Mouse (Mus musculus) MEL-GATA-1-ER (cell line): ENCODE measurements around the gene Sec24d.

ENCODE experiments used
- DNase-seq: peaks from one replicate; pipeline ENCODE4 v3.0.0-alpha.2; 2012; ENCODE audit warnings: low read depth; ENCODE audit errors: extremely low read depth

The Sec24d gene

DNA sequence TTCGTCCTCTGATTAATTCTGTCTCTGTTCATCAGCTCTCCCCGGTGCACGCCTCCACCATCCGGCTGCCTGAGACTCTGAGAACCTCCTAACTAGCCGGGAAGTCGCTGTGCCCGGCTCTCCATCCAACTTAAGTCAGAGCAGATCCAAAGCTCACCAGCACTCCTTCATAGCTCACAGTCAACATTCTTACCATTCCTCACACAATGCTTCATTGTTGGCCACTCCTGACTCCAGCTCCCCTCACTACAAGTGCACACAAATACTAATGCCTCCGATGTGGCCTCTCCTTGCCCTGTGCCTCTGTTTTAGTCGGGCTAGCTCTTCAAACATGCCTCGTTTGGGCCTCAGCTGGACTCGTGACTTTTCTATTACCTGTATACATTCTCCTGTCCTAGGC, 29.4 kb downstream of the Sec24d start:
- no peak for DNase-seq

DNA sequence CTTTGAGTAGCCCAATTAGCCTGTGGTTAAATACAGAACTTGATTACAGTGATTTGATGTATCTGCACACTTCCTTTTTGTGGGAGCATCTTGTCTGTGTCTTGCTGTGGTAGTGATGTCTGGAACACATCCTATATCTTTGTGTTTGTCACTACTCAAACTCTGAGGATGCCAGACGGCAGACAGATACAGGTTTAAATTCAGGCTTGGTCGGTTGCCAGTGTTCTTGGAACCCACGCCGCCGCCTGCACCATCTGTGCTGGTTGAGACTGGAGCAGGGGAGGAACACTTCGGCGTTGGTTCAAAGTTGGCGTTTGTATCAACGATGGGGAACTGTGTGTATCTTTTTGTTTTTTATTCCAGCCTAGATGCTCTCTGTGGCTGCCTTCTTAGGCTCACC, 31.0 kb downstream of the Sec24d start:
- DNase-seq = no peak

GRCm38 (mm10) chr3:123301521-123301920, 34.3 kb downstream of the Sec24d start:
- no peak for DNase-seq

DNA sequence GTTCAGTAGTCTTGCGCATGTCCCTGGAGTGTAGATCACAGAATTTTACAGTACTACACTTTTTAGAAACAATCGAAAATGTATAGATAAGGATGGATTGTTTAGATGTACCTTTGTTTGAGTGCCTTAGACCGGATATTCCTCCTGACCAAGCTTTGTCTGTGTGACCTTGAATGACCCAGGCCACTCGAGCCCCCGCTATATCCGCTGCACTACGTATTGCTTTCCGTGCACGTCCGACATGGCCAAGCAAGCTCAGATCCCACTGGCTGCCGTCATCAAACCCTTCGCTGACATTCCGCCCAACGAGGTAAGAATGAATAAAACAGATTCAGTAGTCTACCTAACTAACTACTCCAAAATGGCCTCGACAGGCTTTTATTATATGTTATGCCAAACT, 38.4 kb downstream of the Sec24d start:
- no peak for DNase-seq

DNA sequence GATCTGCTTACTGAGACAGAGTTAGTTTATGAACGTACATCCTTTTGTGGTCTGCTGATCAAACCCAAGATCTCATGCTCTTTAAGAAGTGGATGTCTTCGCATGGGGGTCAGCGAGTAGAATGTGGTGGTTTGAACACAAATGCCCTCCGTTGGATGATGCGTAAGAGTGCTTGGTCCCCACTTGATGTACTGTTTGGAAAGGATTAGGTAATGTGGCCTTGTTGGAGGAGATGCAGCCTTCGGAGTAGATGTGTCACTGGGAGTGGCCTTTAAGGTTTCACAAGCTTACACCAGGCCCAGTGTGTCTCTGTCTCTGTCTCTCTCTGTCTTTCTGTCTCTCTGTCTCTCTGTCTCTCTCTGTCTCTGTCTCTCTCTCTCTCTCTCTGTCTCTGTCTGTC, 40.2 kb downstream of the Sec24d start:
- no peak for DNase-seq

- no peak for DNase-seq
Observed at GRCm38 (mm10) chr3:123309141-123309540, 41.9 kb downstream of the Sec24d start.

DNA sequence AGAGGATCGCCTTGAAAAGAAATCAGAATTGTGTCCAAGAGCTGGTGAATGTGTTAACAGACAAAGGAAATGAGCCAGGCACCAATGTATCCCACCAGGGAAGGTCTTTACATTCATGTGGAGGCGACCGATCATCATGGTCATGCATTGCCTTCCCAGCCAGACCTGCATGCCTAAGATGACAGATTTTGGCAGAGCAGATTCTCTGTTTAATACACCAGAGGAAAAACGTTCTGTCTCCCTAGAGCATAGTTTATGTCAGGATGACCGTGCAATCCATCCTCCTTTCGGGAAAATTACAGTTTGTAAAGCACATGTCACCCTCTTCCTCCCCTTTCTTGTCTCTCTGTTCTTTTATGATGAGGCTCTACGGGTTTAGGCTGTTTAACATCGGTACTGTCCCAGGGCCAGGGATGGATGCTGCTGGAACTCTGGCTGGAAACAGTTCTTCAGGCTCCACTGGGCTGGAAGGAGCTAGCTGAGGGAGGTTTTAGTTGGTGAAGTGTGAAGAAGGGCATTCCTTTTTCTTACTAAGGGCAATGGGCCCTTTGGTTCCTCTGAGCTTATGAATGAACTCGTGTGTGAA, 45.3 kb downstream of the Sec24d start:
- no peak for DNase-seq

GRCm38 (mm10) chr3:123313477-123313876, 46.2 kb downstream of the Sec24d start:
- DNase-seq = no peak

DNA sequence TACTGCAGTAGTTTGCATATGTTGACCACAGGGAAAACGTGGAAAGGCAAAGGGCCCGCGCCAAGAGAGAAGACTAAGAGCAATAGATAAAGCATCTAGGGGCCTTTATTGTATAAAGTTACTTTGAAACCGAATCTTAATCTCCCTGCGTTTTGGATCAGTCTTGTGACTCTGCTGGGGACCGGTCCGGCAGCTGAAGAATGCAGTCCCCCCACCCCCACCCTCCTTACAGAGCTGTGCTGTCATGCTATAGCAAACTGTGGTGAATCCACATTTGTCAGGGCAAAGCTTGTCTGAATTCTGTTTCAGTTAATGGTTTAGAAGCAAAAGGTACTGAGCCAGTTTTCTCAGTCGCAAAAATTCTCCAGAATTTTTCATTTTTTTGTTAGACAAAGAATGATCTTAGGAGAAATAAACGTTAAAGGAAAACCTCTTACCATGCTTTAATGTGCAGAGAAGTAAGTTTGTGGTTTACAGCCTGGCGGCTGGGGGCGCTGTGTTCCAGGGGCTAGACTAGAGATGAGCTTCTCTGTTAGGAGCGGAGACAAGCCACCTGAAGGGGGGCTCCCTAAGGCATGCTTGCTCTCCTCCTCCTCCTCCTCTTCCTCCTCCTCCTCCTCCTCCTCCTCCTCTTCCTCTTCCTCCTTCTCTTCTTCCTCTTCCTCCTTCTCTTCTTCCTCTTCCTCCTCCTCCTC, 46.8 kb downstream of the Sec24d start:
- DNase-seq = no peak

- no peak for DNase-seq
Observed at GRCm38 (mm10) chr3:123316066-123316465, 48.8 kb downstream of the Sec24d start.

GRCm38 (mm10) chr3:123317081-123317480, 49.8 kb downstream of the Sec24d start:
- no peak for DNase-seq

- DNase-seq = no peak
Observed at GRCm38 (mm10) chr3:123320341-123320740, 53.1 kb downstream of the Sec24d start.

DNA sequence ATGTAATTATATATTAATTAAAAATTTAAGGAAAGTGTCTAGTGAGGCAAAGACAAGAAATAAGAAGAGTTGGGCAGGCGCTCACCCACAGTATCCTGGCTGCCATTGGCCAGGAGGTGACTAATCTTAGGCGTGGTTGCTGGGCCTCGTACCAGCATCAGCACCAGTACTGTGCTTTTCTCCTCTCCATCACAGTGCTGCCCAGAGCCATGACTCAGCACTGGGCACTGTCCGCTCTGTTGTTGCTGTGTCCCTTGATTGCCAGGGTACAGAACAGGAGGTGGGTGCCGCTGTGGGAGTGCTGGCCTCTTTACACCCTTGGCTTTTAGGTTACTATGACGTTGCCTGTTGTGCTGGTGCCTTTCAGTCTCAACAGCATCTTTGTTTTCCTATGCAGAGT, 54.4 kb downstream of the Sec24d start:
- no peak for DNase-seq

DNA sequence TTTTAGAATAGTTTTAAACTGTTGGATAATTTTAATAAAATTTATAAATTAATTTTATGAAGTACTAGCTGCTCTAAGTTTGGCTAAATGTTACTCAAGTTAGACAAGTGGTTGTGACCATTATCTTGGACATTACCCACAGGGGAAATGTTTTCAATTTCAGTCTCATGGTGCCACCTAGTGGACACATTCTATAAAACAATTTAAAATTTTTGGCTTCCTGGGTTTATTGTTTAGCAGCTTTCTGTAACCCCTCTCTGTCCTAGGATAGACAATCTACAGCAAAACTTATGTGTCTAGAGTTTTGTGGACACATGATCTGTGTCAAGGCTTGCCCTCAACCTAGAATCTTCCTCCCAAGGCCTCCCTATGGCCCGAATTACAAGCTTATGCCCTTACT, 54.9 kb downstream of the Sec24d start:
- DNase-seq = peak; percentile 44

DNA sequence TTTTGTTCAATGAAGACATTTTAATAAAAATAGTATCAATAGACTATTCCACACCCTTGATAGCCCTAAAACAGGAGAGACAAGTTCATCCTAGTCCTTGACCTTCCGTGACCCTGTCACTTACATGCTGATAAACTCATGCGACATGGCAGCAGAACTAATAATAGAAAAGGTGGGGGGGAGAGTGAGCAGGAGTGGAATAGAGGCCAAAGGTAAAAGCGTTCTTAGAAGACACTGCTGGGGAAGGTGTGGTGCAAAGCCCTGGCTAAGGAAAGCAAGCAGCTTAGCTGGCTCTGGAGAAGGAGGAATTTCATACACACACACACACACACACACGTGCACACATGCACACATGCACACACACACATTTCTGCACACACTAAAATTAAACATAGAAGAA, 57.1 kb downstream of the Sec24d start:
- DNase-seq = no peak

DNA sequence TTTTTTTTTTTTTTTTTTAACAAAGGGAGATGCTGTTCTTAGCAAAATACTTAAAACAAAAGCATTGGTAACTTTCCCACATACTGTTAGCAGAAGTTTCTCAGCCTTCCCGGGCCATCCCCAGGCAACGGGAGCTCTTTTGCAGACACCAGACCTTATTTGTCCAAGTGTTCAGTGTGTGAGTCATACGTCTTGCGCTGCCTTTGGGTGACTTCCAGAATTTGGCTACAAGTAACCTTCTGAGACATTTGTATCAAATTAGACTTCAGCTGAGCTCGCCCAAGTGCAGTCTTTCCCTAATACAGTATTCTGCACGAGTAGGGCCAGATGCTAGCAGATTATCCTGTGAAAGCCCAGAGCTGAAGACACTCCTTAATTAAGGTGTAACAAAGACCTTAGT, 62.0 kb downstream of the Sec24d start:
- DNase-seq = no peak

- no peak for DNase-seq
Observed at GRCm38 (mm10) chr3:123330221-123330620, 63.0 kb downstream of the Sec24d start.

DNA sequence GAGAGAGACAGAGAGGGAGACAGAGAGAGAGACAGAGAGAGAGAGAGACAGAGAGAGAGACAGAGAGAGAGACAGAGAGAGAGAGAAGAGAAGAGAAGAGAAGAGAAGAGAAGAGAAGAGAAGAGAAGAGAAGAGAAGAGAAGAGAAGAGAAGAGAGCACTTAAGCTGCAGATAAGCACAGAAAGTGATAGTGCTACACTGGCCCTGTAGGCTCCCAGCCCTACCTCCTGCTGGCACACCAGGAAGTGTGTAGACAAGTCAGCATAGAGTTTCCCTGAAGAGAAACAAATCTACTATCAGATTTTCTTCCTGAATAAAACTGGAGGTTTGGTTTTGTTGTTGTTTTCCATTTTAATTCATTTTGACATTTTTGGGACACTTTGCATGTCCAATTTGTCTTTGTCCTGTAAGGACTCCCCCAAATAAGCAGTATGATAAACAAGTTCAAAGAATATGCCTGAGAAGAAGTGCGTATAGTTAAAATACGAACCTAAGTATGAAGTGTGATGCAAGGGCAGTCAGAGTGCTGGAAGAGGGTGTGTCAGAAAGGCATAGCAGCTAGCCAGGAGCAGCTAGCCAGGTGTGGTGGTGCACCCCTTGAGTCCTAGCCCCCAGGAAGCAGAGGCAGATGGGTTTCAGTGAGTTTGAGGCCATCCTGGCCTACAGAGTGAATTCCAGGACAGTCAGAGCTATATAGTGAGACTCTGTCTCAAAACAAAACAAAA, 65.2 kb downstream of the Sec24d start:
- DNase-seq = no peak

DNA sequence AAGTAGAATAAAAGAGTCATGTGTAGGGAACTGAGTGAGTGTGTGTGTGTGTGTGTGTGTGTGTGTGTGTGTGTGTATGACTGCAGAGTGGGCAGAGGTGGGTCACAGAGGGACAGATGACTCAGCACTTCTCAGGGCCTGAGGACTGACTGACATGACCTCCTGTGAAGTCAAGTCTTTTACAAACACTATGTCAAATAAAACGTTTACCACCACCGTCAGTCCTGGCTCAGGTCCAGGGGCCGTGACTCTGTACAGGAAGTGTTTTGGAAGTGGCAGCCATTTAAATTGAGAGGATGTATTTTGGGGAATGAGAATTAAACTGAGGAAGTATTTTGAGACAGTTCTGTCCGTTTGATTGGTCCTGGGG, 65.8 kb downstream of the Sec24d start:
- DNase-seq = no peak

- no peak for DNase-seq
Observed at GRCm38 (mm10) chr3:123334947-123335346, 67.7 kb downstream of the Sec24d start.

- no peak for DNase-seq
Observed at GRCm38 (mm10) chr3:123335480-123335879, 68.2 kb downstream of the Sec24d start.

DNA sequence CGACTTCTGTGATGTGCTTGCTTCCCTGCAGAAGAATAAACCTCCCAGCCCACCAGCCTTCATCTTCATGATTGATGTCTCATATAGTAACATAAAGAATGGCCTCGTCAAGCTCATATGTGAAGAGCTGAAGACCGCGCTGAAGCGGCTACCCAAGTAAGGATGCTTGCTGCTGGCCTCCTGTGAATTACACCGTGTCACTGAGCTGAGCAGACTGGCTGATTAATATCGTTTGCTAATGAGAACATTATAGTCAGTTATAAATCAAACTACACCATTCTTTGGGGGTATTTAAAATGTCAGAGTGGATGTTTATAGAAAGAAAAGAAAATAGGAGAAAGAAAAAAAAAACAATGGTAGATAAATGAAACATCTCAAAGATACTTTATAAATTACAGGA, 69.2 kb downstream of the Sec24d start:
- no peak for DNase-seq

DNA sequence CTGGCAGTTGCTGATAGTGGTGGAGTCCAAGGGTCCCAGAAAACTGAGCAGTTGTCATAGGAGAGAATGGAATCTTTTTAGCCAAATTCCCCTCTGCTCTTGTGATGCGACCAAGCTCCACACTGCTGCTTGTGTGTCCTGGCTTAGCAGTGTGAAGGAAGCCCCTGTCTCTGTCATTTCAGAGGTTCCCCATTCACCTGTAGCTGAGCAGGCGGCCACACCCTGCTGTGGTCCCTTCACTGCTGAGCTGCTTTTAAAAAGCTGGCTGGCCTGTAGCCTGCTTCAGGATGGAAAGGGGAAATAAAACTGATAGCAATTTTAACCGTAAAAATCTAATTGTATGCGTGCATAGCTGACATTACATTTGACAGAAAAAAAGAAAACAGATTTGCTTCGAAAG, 69.7 kb downstream of the Sec24d start:
- DNase-seq = no peak
